Mouse (Mus musculus): ENCODE measurements at regions not wholly inside any gene's neighbourhood (a gene's known extent, or its start where the extent isn't known, plus 50 kb on each side); places are given as distances from the start of the nearest gene placed in this dataset.

DNA sequence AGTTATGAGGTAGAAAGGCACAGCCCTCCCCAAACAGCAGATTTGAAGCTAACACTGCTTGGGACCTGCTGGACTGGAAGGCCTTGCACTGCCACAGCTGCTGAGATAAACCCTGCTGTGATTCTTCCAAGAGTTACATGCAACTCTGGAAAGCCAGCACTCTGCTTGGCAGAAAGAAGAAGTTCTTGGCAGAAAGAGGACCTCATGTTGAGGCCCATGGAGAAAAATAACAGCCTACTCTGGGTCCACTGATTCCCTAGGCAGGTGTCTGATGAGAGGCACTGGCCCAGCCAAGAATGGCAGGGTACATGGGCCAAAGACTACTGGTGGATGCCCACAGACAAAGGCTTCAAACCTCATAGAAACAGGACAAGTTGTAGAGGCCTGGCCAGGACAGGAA lies 714.0 kb upstream of the Igfbp3 start:
- Histone ChIP-seq H3K27ac (ENCODE audit: low read depth, low read length) (no peak overlapping the region), H3K9me3 (ENCODE audit: control insufficient read depth, low read length) (no peaks in the 10 kb centered on the region), H3K9ac (replicated peaks; ENCODE audit: low read depth, low read length) (no peak overlapping the region), H3K4me2 (ENCODE audit: low read depth, low read length) (no peak overlapping the region), H3K4me3 (ENCODE audit: low read depth, low read length) (no peak overlapping the region), H3K27me3 (ENCODE audit: control insufficient read depth, insufficient read depth, low read length) (no peaks in the 10 kb centered on the region), H3K4me1 (ENCODE audit: control insufficient read depth, insufficient read depth, low read length) (no peaks in the 10 kb centered on the region), H3K36me3 (ENCODE audit: control insufficient read depth, insufficient read depth, low read length) (no peaks in the 10 kb centered on the region)
- no peak for ATAC-seq (ENCODE audit: low read depth)

DNA sequence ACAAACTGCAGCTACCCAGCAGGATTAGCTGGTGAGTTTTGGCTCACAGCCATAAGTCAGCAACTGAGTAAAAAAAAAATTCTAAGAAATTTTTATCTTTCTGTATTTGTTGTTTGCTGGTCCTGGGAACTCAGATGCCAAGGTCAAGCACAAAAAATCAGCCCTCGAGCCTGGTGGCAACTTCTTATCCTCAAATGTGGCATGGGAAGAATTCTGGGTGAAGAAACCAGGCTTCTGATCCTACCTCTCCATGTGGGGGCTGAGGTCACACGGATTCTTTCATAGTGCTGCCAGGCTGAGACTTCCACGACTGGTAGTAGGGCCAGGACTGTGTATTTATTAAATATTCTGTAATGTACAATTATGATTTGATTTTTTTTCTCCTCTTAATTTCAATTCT lies 698.3 kb upstream of the Igfbp3 start:
- no peak overlapping the region for H3K4me2 ChIP-seq (ENCODE audit: low read depth, low read length)
- H3K9ac ChIP-seq (replicated peaks; ENCODE audit: low read depth, low read length), result no peak overlapping the region
- H3K27ac ChIP-seq (ENCODE audit: low read depth, low read length), result no peak overlapping the region
- H3K4me1 ChIP-seq (ENCODE audit: control insufficient read depth, insufficient read depth, low read length), result no peaks in the 10 kb centered on the region
- no peaks in the 10 kb centered on the region for H3K27me3 ChIP-seq (ENCODE audit: control insufficient read depth, insufficient read depth, low read length)
- no peaks in the 10 kb centered on the region for H3K9me3 ChIP-seq (ENCODE audit: control insufficient read depth, low read length)
- no peak overlapping the region for H3K4me3 ChIP-seq (ENCODE audit: low read depth, low read length)
- no peaks in the 10 kb centered on the region for H3K36me3 ChIP-seq (ENCODE audit: control insufficient read depth, insufficient read depth, low read length)
- WGBS, result 81% methylated on average over 3 of the region's 3 CpGs
- no peak for ATAC-seq (ENCODE audit: low read depth)

DNA sequence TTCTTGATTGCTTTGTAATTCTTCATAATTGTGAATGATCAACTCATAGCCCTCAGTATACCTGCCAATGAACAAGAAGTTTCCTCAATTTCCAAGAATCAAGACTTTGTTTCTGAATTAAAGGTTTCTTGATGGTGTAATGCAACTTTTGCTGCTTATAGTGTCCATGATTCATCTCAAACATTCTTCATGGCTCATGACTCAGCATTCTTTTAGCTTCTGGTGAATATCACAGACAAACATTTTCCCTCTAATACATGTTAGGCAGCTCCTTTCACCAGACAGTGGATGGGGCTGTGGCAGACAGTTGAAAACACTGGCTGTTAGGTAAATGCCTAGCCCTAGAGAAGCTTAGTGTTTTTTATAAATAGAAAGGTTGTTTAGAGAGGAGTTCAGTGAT lies 686.5 kb upstream of the Igfbp3 start:
- ATAC-seq (ENCODE audit: low read depth), result no peak
- no peaks in the 10 kb centered on the region for H3K4me1 ChIP-seq (ENCODE audit: control insufficient read depth, insufficient read depth, low read length)
- no peaks in the 10 kb centered on the region for H3K27me3 ChIP-seq (ENCODE audit: control insufficient read depth, insufficient read depth, low read length)
- H3K9me3 ChIP-seq (ENCODE audit: control insufficient read depth, low read length), result no peaks in the 10 kb centered on the region
- H3K9ac ChIP-seq (replicated peaks; ENCODE audit: low read depth, low read length), result no peak overlapping the region
- H3K4me3 ChIP-seq (ENCODE audit: low read depth, low read length), result no peak overlapping the region
- no peaks in the 10 kb centered on the region for H3K36me3 ChIP-seq (ENCODE audit: control insufficient read depth, insufficient read depth, low read length)
- no peak overlapping the region for H3K4me2 ChIP-seq (ENCODE audit: low read depth, low read length)
- no peak overlapping the region for H3K27ac ChIP-seq (ENCODE audit: low read depth, low read length)

DNA sequence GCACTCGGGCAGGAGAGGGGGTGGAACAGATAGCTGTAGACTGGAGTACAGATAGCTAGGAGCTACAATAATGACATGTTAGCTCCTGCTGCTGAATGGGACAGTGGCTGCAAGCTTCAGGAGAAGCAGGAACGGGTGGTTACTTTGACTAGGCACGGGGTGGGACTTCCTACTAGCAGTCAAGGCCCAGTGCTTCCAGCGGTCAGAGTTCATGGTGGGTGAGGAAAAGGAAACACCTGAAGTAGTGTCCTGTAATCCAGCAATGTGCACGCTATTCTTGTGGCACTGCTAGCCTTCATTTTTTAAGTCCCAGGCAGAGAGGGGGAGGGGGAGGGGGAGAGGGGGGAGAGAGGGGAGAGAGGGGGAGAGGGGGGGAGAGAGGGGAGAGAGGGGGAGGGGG lies 684.5 kb upstream of the Igfbp3 start:
- H3K4me2 ChIP-seq (ENCODE audit: low read depth, low read length), result no peak overlapping the region
- no peaks in the 10 kb centered on the region for H3K9me3 ChIP-seq (ENCODE audit: control insufficient read depth, low read length)
- no peaks in the 10 kb centered on the region for H3K36me3 ChIP-seq (ENCODE audit: control insufficient read depth, insufficient read depth, low read length)
- 79% methylated on average over 5 of the region's 5 CpGs for WGBS
- H3K9ac ChIP-seq (replicated peaks; ENCODE audit: low read depth, low read length), result no peak overlapping the region
- H3K4me1 ChIP-seq (ENCODE audit: control insufficient read depth, insufficient read depth, low read length), result no peaks in the 10 kb centered on the region
- no peak overlapping the region for H3K4me3 ChIP-seq (ENCODE audit: low read depth, low read length)
- ATAC-seq (ENCODE audit: low read depth), result no peak
- no peaks in the 10 kb centered on the region for H3K27me3 ChIP-seq (ENCODE audit: control insufficient read depth, insufficient read depth, low read length)
- H3K27ac ChIP-seq (ENCODE audit: low read depth, low read length), result no peak overlapping the region

DNA sequence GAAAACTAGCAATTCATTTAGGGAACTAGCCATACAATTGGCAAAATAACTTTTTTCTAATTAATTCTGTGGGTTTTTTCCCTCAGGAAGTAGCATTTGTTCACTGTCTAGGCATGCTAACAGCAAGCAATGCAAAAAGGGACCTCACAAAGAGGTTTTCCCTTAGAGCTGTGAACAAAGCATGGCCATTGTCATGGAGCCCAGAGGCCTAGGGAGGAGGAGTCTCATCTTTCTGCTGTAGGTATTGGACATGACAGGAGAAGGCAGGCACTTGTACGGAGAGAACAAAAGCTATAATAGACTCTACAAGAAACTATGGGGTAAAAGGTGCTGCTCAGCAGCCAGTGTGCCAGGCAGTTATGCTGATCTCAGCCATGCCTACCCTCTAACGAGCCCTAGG lies 666.8 kb upstream of the Igfbp3 start:
- Histone ChIP-seq H3K4me1 (ENCODE audit: control insufficient read depth, insufficient read depth, low read length) (no peaks in the 10 kb centered on the region), H3K27ac (ENCODE audit: low read depth, low read length) (no peak overlapping the region), H3K4me2 (ENCODE audit: low read depth, low read length) (no peak overlapping the region), H3K9me3 (ENCODE audit: control insufficient read depth, low read length) (no peaks in the 10 kb centered on the region), H3K4me3 (ENCODE audit: low read depth, low read length) (no peak overlapping the region), H3K36me3 (ENCODE audit: control insufficient read depth, insufficient read depth, low read length) (no peaks in the 10 kb centered on the region), H3K9ac (replicated peaks; ENCODE audit: low read depth, low read length) (no peak overlapping the region), H3K27me3 (ENCODE audit: control insufficient read depth, insufficient read depth, low read length) (no peaks in the 10 kb centered on the region)
- no peak for ATAC-seq (ENCODE audit: low read depth)
- 40% methylated on average over 2 of the region's 2 CpGs for WGBS

DNA sequence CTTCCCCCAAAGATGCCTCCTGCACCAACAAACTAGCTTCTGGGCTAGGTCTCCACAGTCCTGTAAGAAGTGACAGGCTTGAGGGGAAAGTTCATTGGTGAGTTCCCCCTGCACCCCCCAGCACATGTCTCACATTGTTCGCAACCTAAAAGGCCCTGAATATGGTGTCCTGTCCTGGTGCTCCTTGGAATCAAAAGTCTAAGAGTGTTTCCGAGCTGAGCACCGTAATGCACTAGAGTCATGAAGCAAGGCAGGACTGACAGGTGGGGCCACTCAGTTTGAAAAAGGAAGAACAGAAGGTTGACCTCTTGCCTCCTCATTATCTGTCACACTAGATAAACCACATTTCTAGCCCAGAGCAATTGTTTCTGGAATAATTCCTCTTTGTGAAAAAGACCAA lies 650.4 kb upstream of the Igfbp3 start:
- 81% methylated on average over 3 of the region's 3 CpGs for WGBS
- H3K4me1 ChIP-seq (ENCODE audit: control insufficient read depth, insufficient read depth, low read length), result no peaks in the 10 kb centered on the region
- ATAC-seq (ENCODE audit: low read depth), result no peak

DNA sequence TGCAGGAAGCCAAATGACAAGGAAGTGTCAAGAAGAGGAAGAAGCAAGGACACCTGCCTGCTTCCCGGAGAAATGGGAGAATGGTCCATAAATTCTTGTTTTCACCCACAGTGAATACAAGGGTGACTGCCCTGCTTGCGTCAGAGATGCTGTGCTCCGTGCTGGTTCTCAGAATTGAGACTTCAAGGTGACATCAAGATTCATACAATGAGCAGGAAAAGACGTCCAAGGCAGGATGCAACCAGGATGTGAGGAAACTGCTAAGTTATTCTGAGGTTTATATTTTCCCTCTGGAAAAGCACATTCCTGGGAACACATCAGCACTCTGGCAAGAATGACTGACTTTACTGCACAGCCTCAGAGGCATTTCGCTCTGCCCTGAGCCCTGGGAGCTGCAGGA lies 650.0 kb upstream of the Igfbp3 start:
- WGBS, result 76% methylated on average over 5 of the region's 5 CpGs

More for the DNA sequence above, 650.4 kb upstream of the Igfbp3 start:
- no peaks in the 10 kb centered on the region for H3K36me3 ChIP-seq (ENCODE audit: control insufficient read depth, insufficient read depth, low read length)
- no peak overlapping the region for H3K9ac ChIP-seq (replicated peaks; ENCODE audit: low read depth, low read length)
- no peak overlapping the region for H3K27ac ChIP-seq (ENCODE audit: low read depth, low read length)
- H3K9me3 ChIP-seq (ENCODE audit: control insufficient read depth, low read length), result no peaks in the 10 kb centered on the region
- no peak overlapping the region for H3K4me2 ChIP-seq (ENCODE audit: low read depth, low read length)
- H3K4me3 ChIP-seq (ENCODE audit: low read depth, low read length), result no peak overlapping the region
- no peaks in the 10 kb centered on the region for H3K27me3 ChIP-seq (ENCODE audit: control insufficient read depth, insufficient read depth, low read length)

DNA sequence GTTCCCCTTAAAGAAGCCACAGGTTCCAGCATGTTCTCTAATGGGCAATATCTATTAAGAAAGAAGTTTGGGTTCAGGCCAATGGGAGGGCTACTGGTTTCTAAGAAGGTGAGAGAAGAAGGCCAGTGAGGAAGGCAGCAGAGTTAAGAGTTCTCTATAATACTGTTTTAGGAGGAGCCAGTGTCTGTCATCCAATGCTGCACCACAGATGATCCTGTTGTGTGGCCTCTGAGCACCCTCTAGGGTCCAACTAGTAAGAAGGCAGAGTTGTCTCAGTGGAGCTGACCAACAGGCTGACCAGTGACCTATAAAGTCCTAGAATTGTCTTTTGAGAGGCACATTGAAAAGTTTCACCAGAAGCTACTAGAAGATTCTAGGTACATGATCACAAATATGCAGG lies 648.8 kb upstream of the Igfbp3 start:
- H3K27ac ChIP-seq (ENCODE audit: low read depth, low read length), result no peak overlapping the region
- ATAC-seq (ENCODE audit: low read depth), result no peak
- H3K9me3 ChIP-seq (ENCODE audit: control insufficient read depth, low read length), result no peaks in the 10 kb centered on the region
- no peaks in the 10 kb centered on the region for H3K36me3 ChIP-seq (ENCODE audit: control insufficient read depth, insufficient read depth, low read length)
- no peak overlapping the region for H3K4me3 ChIP-seq (ENCODE audit: low read depth, low read length)
- no peaks in the 10 kb centered on the region for H3K4me1 ChIP-seq (ENCODE audit: control insufficient read depth, insufficient read depth, low read length)
- no peaks in the 10 kb centered on the region for H3K27me3 ChIP-seq (ENCODE audit: control insufficient read depth, insufficient read depth, low read length)
- no peak overlapping the region for H3K4me2 ChIP-seq (ENCODE audit: low read depth, low read length)
- no peak overlapping the region for H3K9ac ChIP-seq (replicated peaks; ENCODE audit: low read depth, low read length)

More for the DNA sequence above, 650.0 kb upstream of the Igfbp3 start:
- Histone ChIP-seq H3K27me3 (ENCODE audit: control insufficient read depth, insufficient read depth, low read length) (no peaks in the 10 kb centered on the region), H3K9me3 (ENCODE audit: control insufficient read depth, low read length) (no peaks in the 10 kb centered on the region), H3K4me3 (ENCODE audit: low read depth, low read length) (no peak overlapping the region), H3K36me3 (ENCODE audit: control insufficient read depth, insufficient read depth, low read length) (no peaks in the 10 kb centered on the region), H3K4me2 (ENCODE audit: low read depth, low read length) (no peak overlapping the region), H3K4me1 (ENCODE audit: control insufficient read depth, insufficient read depth, low read length) (no peaks in the 10 kb centered on the region), H3K27ac (ENCODE audit: low read depth, low read length) (no peak overlapping the region), H3K9ac (replicated peaks; ENCODE audit: low read depth, low read length) (no peak overlapping the region)
- no peak for ATAC-seq (ENCODE audit: low read depth)

DNA sequence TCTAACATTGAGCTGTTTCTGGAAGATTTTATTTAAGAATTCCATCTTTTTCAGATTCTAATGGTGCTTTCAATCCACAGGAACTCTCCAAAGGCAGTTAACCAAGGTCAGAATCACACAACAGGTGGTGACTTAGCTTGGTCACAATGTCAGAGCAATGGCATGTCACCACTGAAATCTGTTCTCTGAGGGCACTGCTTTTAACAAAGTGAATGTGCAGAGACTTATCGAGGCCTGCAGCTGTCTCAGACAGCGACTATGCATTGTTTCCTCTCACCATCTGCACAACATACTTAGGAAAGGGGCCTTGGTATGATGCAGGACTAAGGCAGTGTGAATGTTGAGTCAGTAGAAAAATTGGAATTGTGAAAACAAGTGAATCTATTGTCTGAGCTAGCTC lies 638.9 kb upstream of the Igfbp3 start:
- no peak overlapping the region for H3K9ac ChIP-seq (replicated peaks; ENCODE audit: low read depth, low read length)
- 78% methylated on average over 2 of the region's 2 CpGs for WGBS
- no peaks in the 10 kb centered on the region for H3K9me3 ChIP-seq (ENCODE audit: control insufficient read depth, low read length)
- ATAC-seq (ENCODE audit: low read depth), result no peak
- no peak overlapping the region for H3K27ac ChIP-seq (ENCODE audit: low read depth, low read length)
- no peaks in the 10 kb centered on the region for H3K36me3 ChIP-seq (ENCODE audit: control insufficient read depth, insufficient read depth, low read length)
- no peak overlapping the region for H3K4me3 ChIP-seq (ENCODE audit: low read depth, low read length)
- H3K27me3 ChIP-seq (ENCODE audit: control insufficient read depth, insufficient read depth, low read length), result no peaks in the 10 kb centered on the region
- H3K4me2 ChIP-seq (ENCODE audit: low read depth, low read length), result no peak overlapping the region
- H3K4me1 ChIP-seq (ENCODE audit: control insufficient read depth, insufficient read depth, low read length), result no peaks in the 10 kb centered on the region

Data from neural tube, embryonic 14.5 days (tissue).